Mouse (Mus musculus): ENCODE results near the gene Sae1. TPM values are rescaled to one million over a fixed set of nuclear protein-coding genes. Genes with fewer than 3 reads are reported as not detected.
A peak's percentile ranks its signal among the peaks of the same experiment; 100 is the strongest.

Sae1 gene
- polyA plus RNA-seq, 1 experiment: 256 TPM

- no peak overlapping the region for H3K4me3 ChIP-seq (ENCODE audit: low read depth, low read length)
- TF ChIP-seq POLR2A (IDR thresholded peaks at IDR 0.05; ENCODE audit: insufficient read depth, low read length) (no peak), CTCF (IDR thresholded peaks at IDR 0.05; ENCODE audit: low read depth, low read length) (no peak), EP300 (IDR thresholded peaks at IDR 0.05; ENCODE audit: insufficient read depth, low read depth, low read length) (no peak)
- H3K9me3 ChIP-seq (replicated peaks; ENCODE audit: control insufficient read depth, insufficient read depth, low read length, poor library complexity, severe bottlenecking): no peaks in the 10 kb centered on the region
- H3K36me3 ChIP-seq (ENCODE audit: control insufficient read depth, insufficient read depth, low read length, poor library complexity, severe bottlenecking): peaks cover 50% of the 10 kb centered on the region
- H3K27me3 ChIP-seq (ENCODE audit: control insufficient read depth, insufficient read depth, low read length, poor library complexity, severe bottlenecking): no peaks in the 10 kb centered on the region
- H3K27ac ChIP-seq (ENCODE audit: insufficient read depth, low read length): no peak overlapping the region
- no peaks in the 10 kb centered on the region for H3K4me1 ChIP-seq (ENCODE audit: control insufficient read depth, insufficient read depth, low read length)
- H3K9ac ChIP-seq (ENCODE audit: low read depth, poor library complexity, severe bottlenecking): no peak overlapping the region
Measured at GRCm38 (mm10) chr7:16329146-16329545, 58.5 kb downstream of the Sae1 start.

GRCm38 (mm10) chr7:16326607-16326971 is 61.0 kb downstream of the Sae1 start:
- H3K27me3 ChIP-seq (ENCODE audit: control insufficient read depth, insufficient read depth, low read length, poor library complexity, severe bottlenecking): no peaks in the 10 kb centered on the region
- H3K9ac ChIP-seq (ENCODE audit: low read depth, poor library complexity, severe bottlenecking): no peak overlapping the region
- no peak overlapping the region for H3K27ac ChIP-seq (ENCODE audit: insufficient read depth, low read length)
- H3K36me3 ChIP-seq (ENCODE audit: control insufficient read depth, insufficient read depth, low read length, poor library complexity, severe bottlenecking): peaks cover 36% of the 10 kb centered on the region
- no peak overlapping the region for H3K4me3 ChIP-seq (ENCODE audit: low read depth, low read length)
- no peak for TF ChIP-seq CTCF (IDR thresholded peaks at IDR 0.05; ENCODE audit: low read depth, low read length)
- TF ChIP-seq EP300 (IDR thresholded peaks at IDR 0.05; ENCODE audit: insufficient read depth, low read depth, low read length): no peak
- TF ChIP-seq POLR2A (IDR thresholded peaks at IDR 0.05; ENCODE audit: insufficient read depth, low read length): no peak
- no peaks in the 10 kb centered on the region for H3K4me1 ChIP-seq (ENCODE audit: control insufficient read depth, insufficient read depth, low read length)
- no peaks in the 10 kb centered on the region for H3K9me3 ChIP-seq (replicated peaks; ENCODE audit: control insufficient read depth, insufficient read depth, low read length, poor library complexity, severe bottlenecking)

GRCm38 (mm10) chr7:16325920-16326606 is 61.5 kb downstream of the Sae1 start:
- peaks cover 32% of the 10 kb centered on the region for H3K36me3 ChIP-seq (ENCODE audit: control insufficient read depth, insufficient read depth, low read length, poor library complexity, severe bottlenecking)
- no peaks in the 10 kb centered on the region for H3K27me3 ChIP-seq (ENCODE audit: control insufficient read depth, insufficient read depth, low read length, poor library complexity, severe bottlenecking)
- no peak overlapping the region for H3K27ac ChIP-seq (ENCODE audit: insufficient read depth, low read length)
- H3K9ac ChIP-seq (ENCODE audit: low read depth, poor library complexity, severe bottlenecking): no peak overlapping the region
- no peaks in the 10 kb centered on the region for H3K4me1 ChIP-seq (ENCODE audit: control insufficient read depth, insufficient read depth, low read length)
- TF ChIP-seq CTCF (IDR thresholded peaks at IDR 0.05; ENCODE audit: low read depth, low read length): peak; percentile 47
- no peak for TF ChIP-seq POLR2A (IDR thresholded peaks at IDR 0.05; ENCODE audit: insufficient read depth, low read length)
- H3K9me3 ChIP-seq (replicated peaks; ENCODE audit: control insufficient read depth, insufficient read depth, low read length, poor library complexity, severe bottlenecking): no peaks in the 10 kb centered on the region
- no peak overlapping the region for H3K4me3 ChIP-seq (ENCODE audit: low read depth, low read length)

- TF ChIP-seq POLR2A (IDR thresholded peaks at IDR 0.05; ENCODE audit: insufficient read depth, low read length) (no peak), CTCF (IDR thresholded peaks at IDR 0.05; ENCODE audit: low read depth, low read length) (no peak), EP300 (IDR thresholded peaks at IDR 0.05; ENCODE audit: insufficient read depth, low read depth, low read length) (no peak)
- H3K27me3 ChIP-seq (ENCODE audit: control insufficient read depth, insufficient read depth, low read length, poor library complexity, severe bottlenecking): no peaks in the 10 kb centered on the region
- peaks cover 24% of the 10 kb centered on the region for H3K36me3 ChIP-seq (ENCODE audit: control insufficient read depth, insufficient read depth, low read length, poor library complexity, severe bottlenecking)
- no peak overlapping the region for H3K9ac ChIP-seq (ENCODE audit: low read depth, poor library complexity, severe bottlenecking)
- no peak overlapping the region for H3K4me3 ChIP-seq (ENCODE audit: low read depth, low read length)
- no peaks in the 10 kb centered on the region for H3K4me1 ChIP-seq (ENCODE audit: control insufficient read depth, insufficient read depth, low read length)
- no peaks in the 10 kb centered on the region for H3K9me3 ChIP-seq (replicated peaks; ENCODE audit: control insufficient read depth, insufficient read depth, low read length, poor library complexity, severe bottlenecking)
- H3K27ac ChIP-seq (ENCODE audit: insufficient read depth, low read length): no peak overlapping the region
Measured at GRCm38 (mm10) chr7:16324661-16325060, 62.9 kb downstream of the Sae1 start.

GRCm38 (mm10) chr7:16320479-16320878 is 67.1 kb downstream of the Sae1 start:
- H3K4me1 ChIP-seq (ENCODE audit: control insufficient read depth, insufficient read depth, low read length): no peaks in the 10 kb centered on the region
- no peak overlapping the region for H3K27ac ChIP-seq (ENCODE audit: insufficient read depth, low read length)
- no peak overlapping the region for H3K9ac ChIP-seq (ENCODE audit: low read depth, poor library complexity, severe bottlenecking)
- H3K36me3 ChIP-seq (ENCODE audit: control insufficient read depth, insufficient read depth, low read length, poor library complexity, severe bottlenecking): peaks cover 28% of the 10 kb centered on the region
- no peaks in the 10 kb centered on the region for H3K27me3 ChIP-seq (ENCODE audit: control insufficient read depth, insufficient read depth, low read length, poor library complexity, severe bottlenecking)
- TF ChIP-seq POLR2A (IDR thresholded peaks at IDR 0.05; ENCODE audit: insufficient read depth, low read length) (no peak), EP300 (IDR thresholded peaks at IDR 0.05; ENCODE audit: insufficient read depth, low read depth, low read length) (no peak), CTCF (IDR thresholded peaks at IDR 0.05; ENCODE audit: low read depth, low read length) (no peak)
- H3K4me3 ChIP-seq (ENCODE audit: low read depth, low read length): no peak overlapping the region
- no peaks in the 10 kb centered on the region for H3K9me3 ChIP-seq (replicated peaks; ENCODE audit: control insufficient read depth, insufficient read depth, low read length, poor library complexity, severe bottlenecking)

- no peak for TF ChIP-seq CTCF (IDR thresholded peaks at IDR 0.05; ENCODE audit: low read depth, low read length)
- TF ChIP-seq EP300 (IDR thresholded peaks at IDR 0.05; ENCODE audit: insufficient read depth, low read depth, low read length): no peak
- no peak for TF ChIP-seq POLR2A (IDR thresholded peaks at IDR 0.05; ENCODE audit: insufficient read depth, low read length)
Measured at GRCm38 (mm10) chr7:16319216-16319615, 68.4 kb downstream of the Sae1 start.

More at GRCm38 (mm10) chr7:16319216-16319615, 68.4 kb downstream of the Sae1 start:
- no peak overlapping the region for H3K9ac ChIP-seq (ENCODE audit: low read depth, poor library complexity, severe bottlenecking)
- peaks cover 26% of the 10 kb centered on the region for H3K36me3 ChIP-seq (ENCODE audit: control insufficient read depth, insufficient read depth, low read length, poor library complexity, severe bottlenecking)
- no peaks in the 10 kb centered on the region for H3K4me1 ChIP-seq (ENCODE audit: control insufficient read depth, insufficient read depth, low read length)
- no peak overlapping the region for H3K27ac ChIP-seq (ENCODE audit: insufficient read depth, low read length)
- H3K4me3 ChIP-seq (ENCODE audit: low read depth, low read length): no peak overlapping the region
- H3K27me3 ChIP-seq (ENCODE audit: control insufficient read depth, insufficient read depth, low read length, poor library complexity, severe bottlenecking): no peaks in the 10 kb centered on the region
- H3K9me3 ChIP-seq (replicated peaks; ENCODE audit: control insufficient read depth, insufficient read depth, low read length, poor library complexity, severe bottlenecking): no peaks in the 10 kb centered on the region

All from ES-Bruce4 (cell line).